Mouse (Mus musculus) heart, embryonic 10.5 days (tissue): ENCODE data around the gene Slc19a1. TPM values are rescaled to one million over a fixed set of nuclear protein-coding genes. Genes with fewer than 3 reads are reported as not detected.
A peak's percentile ranks its signal among the peaks of the same experiment; 100 is the strongest.

ENCODE experiments used
- DNase-seq: peaks from one replicate; pipeline ENCODE4 v3.0.0-alpha.2; 2017; ENCODE audit warnings: low spot score
- H3K27ac ChIP-seq: fragments of 300-500 bp; sonication (generic); 2 replicates; pipeline ENCODE4 v1.5.1; 2016; ENCODE audit warnings: mild to moderate bottlenecking
- H3K27me3 ChIP-seq: fragments of 300-500 bp; sonication (generic); 2 replicates; pipeline ENCODE4 v1.6.1; 2016; ENCODE audit warnings: mild to moderate bottlenecking; ENCODE audit not compliant: poor library complexity, insufficient read depth, severe bottlenecking
- H3K36me3 ChIP-seq: fragments of 300-500 bp; sonication (generic); 2 replicates; pipeline ENCODE4 v1.6.1; 2016; ENCODE audit warnings: mild to moderate bottlenecking, moderate library complexity
- H3K4me1 ChIP-seq: fragments of 300-500 bp; sonication (generic); 2 replicates; pipeline ENCODE4 v1.6.1; 2016; ENCODE audit warnings: mild to moderate bottlenecking
- H3K4me3 ChIP-seq: fragments of 300-500 bp; sonication (generic); 2 replicates; pipeline ENCODE4 v1.5.1; 2016; ENCODE audit warnings: mild to moderate bottlenecking, moderate library complexity
- H3K9me3 ChIP-seq: fragments of 300-500 bp; sonication (generic); 2 replicates; pipeline ENCODE4 v1.6.1; 2016; ENCODE audit warnings: mild to moderate bottlenecking, moderate library complexity
- WGBS: fragments of 180-500 bp; shearing (Covaris S2); methylation state at CpG from one replicate; pipeline ENCODE4 v1.1.7; 2016; 5-methylcytosine and 5-hydroxymethylcytosine counted together
- polyA plus RNA-seq: library from polyadenylated mRNA; unstranded; fragments of >200 nt; fragmentation: Nextera tagmentation; extraction: Ambion mirVana; gene quantifications from 2 replicates; pipeline ENCODE4 v1.2.1, GENCODE M21; 2016

Gene Slc19a1
- polyA plus RNA-seq, 1 experiment from 2014 or later = 26.5 TPM

GRCm38 (mm10) chr10:77048606-77049005 is 16.6 kb downstream of the Slc19a1 start:
- H3K27ac ChIP-seq = no peak overlapping the region
- WGBS = 92% methylated on average over 3 of the region's 3 CpGs
- no peaks in the 10 kb centered on the region for H3K27me3 ChIP-seq
- DNase-seq = no peak
- peaks cover 5% of the 10 kb centered on the region; the same call in 1 of the 2 replicates for H3K4me1 ChIP-seq
- H3K36me3 ChIP-seq = peaks cover 78% of the 10 kb centered on the region
- no peak overlapping the region for H3K4me3 ChIP-seq
- no peaks in the 10 kb centered on the region for H3K9me3 ChIP-seq

GRCm38 (mm10) chr10:77056768-77057167 is 24.7 kb downstream of the Slc19a1 start:
- Histone ChIP-seq H3K4me1 (peaks cover 7% of the 10 kb centered on the region), H3K27me3 (no peaks in the 10 kb centered on the region), H3K36me3 (peaks cover 81% of the 10 kb centered on the region), H3K4me3 (no peak overlapping the region), H3K9me3 (no peaks in the 10 kb centered on the region), H3K27ac (0 out of 2 replicates have a peak overlapping the region, but pooled peaks have one; percentile 36)
- 79% methylated on average over 10 of the region's 10 CpGs for WGBS
- no peak for DNase-seq

GRCm38 (mm10) chr10:77061426-77061825 is 29.4 kb downstream of the Slc19a1 start:
- H3K4me3 ChIP-seq = no peak overlapping the region
- H3K27ac ChIP-seq = no peak overlapping the region
- H3K27me3 ChIP-seq = no peaks in the 10 kb centered on the region
- peaks cover 75% of the 10 kb centered on the region for H3K36me3 ChIP-seq
- no peaks in the 10 kb centered on the region for H3K9me3 ChIP-seq
- peaks cover 7% of the 10 kb centered on the region; the same call in 1 of the 2 replicates for H3K4me1 ChIP-seq
- 80% methylated on average over 3 of the region's 3 CpGs for WGBS
- DNase-seq = no peak

- 86% methylated on average over 11 of the region's 11 CpGs for WGBS
- Histone ChIP-seq H3K4me1 (no peaks in the 10 kb centered on the region), H3K27me3 (no peaks in the 10 kb centered on the region), H3K36me3 (peaks cover 76% of the 10 kb centered on the region), H3K4me3 (no peak overlapping the region), H3K27ac (no peak overlapping the region), H3K9me3 (no peaks in the 10 kb centered on the region)
- DNase-seq = no peak
Observed at GRCm38 (mm10) chr10:77062393-77063010, 30.5 kb downstream of the Slc19a1 start.

GRCm38 (mm10) chr10:77064239-77064638 is 32.2 kb downstream of the Slc19a1 start:
- 94% methylated on average over 3 of the region's 3 CpGs for WGBS
- no peaks in the 10 kb centered on the region for H3K27me3 ChIP-seq
- peaks cover 79% of the 10 kb centered on the region for H3K36me3 ChIP-seq

GRCm38 (mm10) chr10:77064659-77065058 is 32.6 kb downstream of the Slc19a1 start:
- no peaks in the 10 kb centered on the region for H3K4me1 ChIP-seq
- no peak for DNase-seq
- no peaks in the 10 kb centered on the region for H3K9me3 ChIP-seq
- H3K27ac ChIP-seq = no peak overlapping the region
- H3K36me3 ChIP-seq = peaks cover 79% of the 10 kb centered on the region
- no peak overlapping the region for H3K4me3 ChIP-seq
- H3K27me3 ChIP-seq = no peaks in the 10 kb centered on the region

More at GRCm38 (mm10) chr10:77064239-77064638, 32.2 kb downstream of the Slc19a1 start:
- Histone ChIP-seq H3K4me1 (no peaks in the 10 kb centered on the region), H3K9me3 (no peaks in the 10 kb centered on the region), H3K27ac (no peak overlapping the region), H3K4me3 (no peak overlapping the region)
- DNase-seq = no peak

- 84% methylated on average over 7 of the region's 7 CpGs for WGBS
- H3K9me3 ChIP-seq = no peaks in the 10 kb centered on the region
- no peaks in the 10 kb centered on the region for H3K4me1 ChIP-seq
- H3K27me3 ChIP-seq = no peaks in the 10 kb centered on the region
- no peak overlapping the region for H3K4me3 ChIP-seq
- peaks cover 95% of the 10 kb centered on the region for H3K36me3 ChIP-seq
- H3K27ac ChIP-seq = no peak overlapping the region
- DNase-seq = no peak
Observed at GRCm38 (mm10) chr10:77068469-77068868, 36.4 kb downstream of the Slc19a1 start.

GRCm38 (mm10) chr10:77070072-77070471 is 38.0 kb downstream of the Slc19a1 start:
- Histone ChIP-seq H3K27me3 (no peaks in the 10 kb centered on the region), H3K4me3 (no peak overlapping the region), H3K27ac (no peak overlapping the region), H3K4me1 (no peaks in the 10 kb centered on the region), H3K36me3 (peaks cover 94% of the 10 kb centered on the region), H3K9me3 (no peaks in the 10 kb centered on the region)
- 66% methylated on average over 4 of the region's 4 CpGs for WGBS
- DNase-seq = no peak

- WGBS = 83% methylated on average over 4 of the region's 4 CpGs
Observed at GRCm38 (mm10) chr10:77074276-77074974, 42.4 kb downstream of the Slc19a1 start.

GRCm38 (mm10) chr10:77078456-77078855 is 46.4 kb downstream of the Slc19a1 start:
- Histone ChIP-seq H3K4me3 (no peak overlapping the region), H3K36me3 (peaks cover 82% of the 10 kb centered on the region), H3K9me3 (no peaks in the 10 kb centered on the region), H3K27me3 (no peaks in the 10 kb centered on the region), H3K27ac (no peak overlapping the region), H3K4me1 (peaks cover 6% of the 10 kb centered on the region; the same call in 1 of the 2 replicates)
- 93% methylated on average over 4 of the region's 4 CpGs for whole genome bisulfite sequencing
- DNase-seq = no peak

More at GRCm38 (mm10) chr10:77074276-77074974, 42.4 kb downstream of the Slc19a1 start:
- H3K36me3 ChIP-seq = peaks cover 97% of the 10 kb centered on the region
- H3K27ac ChIP-seq = no peak overlapping the region
- no peaks in the 10 kb centered on the region for H3K9me3 ChIP-seq
- no peak overlapping the region for H3K4me3 ChIP-seq
- no peak for DNase-seq
- H3K4me1 ChIP-seq = no peaks in the 10 kb centered on the region
- no peaks in the 10 kb centered on the region for H3K27me3 ChIP-seq

GRCm38 (mm10) chr10:77078961-77079360 is 46.9 kb downstream of the Slc19a1 start:
- H3K27ac ChIP-seq = no peak overlapping the region
- 85% methylated on average over 8 of the region's 8 CpGs for WGBS
- peaks cover 82% of the 10 kb centered on the region for H3K36me3 ChIP-seq
- H3K27me3 ChIP-seq = no peaks in the 10 kb centered on the region
- H3K4me1 ChIP-seq = peaks cover 7% of the 10 kb centered on the region; the same call in 1 of the 2 replicates
- H3K4me3 ChIP-seq = no peak overlapping the region
- no peak for DNase-seq
- no peaks in the 10 kb centered on the region for H3K9me3 ChIP-seq

- Histone ChIP-seq H3K4me3 (no peak overlapping the region), H3K27me3 (no peaks in the 10 kb centered on the region), H3K9me3 (no peaks in the 10 kb centered on the region), H3K4me1 (peaks cover 8% of the 10 kb centered on the region; the same call in 1 of the 2 replicates), H3K36me3 (peaks cover 81% of the 10 kb centered on the region), H3K27ac (no peak overlapping the region)
- no peak for DNase-seq
- 57% methylated on average over 3 of the region's 3 CpGs for WGBS
Observed at GRCm38 (mm10) chr10:77082453-77082852, 50.4 kb downstream of the Slc19a1 start.

GRCm38 (mm10) chr10:77082921-77083320 is 50.9 kb downstream of the Slc19a1 start:
- DNase-seq = no peak
- WGBS = 76% methylated on average over 5 of the region's 5 CpGs
- no peak overlapping the region for H3K4me3 ChIP-seq
- H3K4me1 ChIP-seq = peaks cover 8% of the 10 kb centered on the region; the same call in 1 of the 2 replicates
- H3K27ac ChIP-seq = no peak overlapping the region
- no peaks in the 10 kb centered on the region for H3K9me3 ChIP-seq
- H3K36me3 ChIP-seq = peaks cover 81% of the 10 kb centered on the region
- H3K27me3 ChIP-seq = no peaks in the 10 kb centered on the region
